8 mouse cellular contexts compared by ENCODE assay signal in the genomic region with DNA sequence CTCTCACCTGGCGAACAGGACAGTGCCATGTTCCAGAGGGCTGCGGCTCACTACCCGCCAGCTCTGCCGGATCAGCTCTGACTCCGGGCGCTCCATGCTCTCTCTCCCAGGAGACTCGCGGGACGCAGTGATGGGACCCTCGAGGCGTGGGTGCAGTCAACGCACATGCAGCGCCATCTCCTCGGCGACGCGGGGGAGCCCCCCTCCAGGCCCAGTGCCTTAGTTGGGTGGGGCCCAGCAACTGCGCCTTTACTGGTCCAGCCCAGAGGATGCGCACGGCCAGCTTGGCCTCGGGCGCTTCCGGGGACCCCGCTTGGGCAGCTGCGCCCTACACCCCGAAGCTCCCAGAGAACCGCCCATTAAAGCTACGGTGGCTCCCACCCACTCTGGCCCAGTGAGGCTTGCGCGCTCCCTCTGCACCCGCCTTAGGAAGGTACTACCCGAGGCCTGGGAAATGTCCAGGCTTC. TPM values are rescaled to one million over a fixed set of nuclear protein-coding genes. Genes with fewer than 3 reads are reported as not detected.
DNase-seq lines count a peak whose midpoint lies in the region; ATAC-seq and TF ChIP-seq lines count a peak whose summit lies in the region.

A gene (minus strand): TSS at position 375 of the 467 bp plus-strand sequence.

- TF ChIP-seq EP300 in heart, adult 2 months (IDR thresholded peaks at IDR 0.05; ENCODE audit: insufficient read depth, low read depth, low read length) = no peak

- no peaks in the 10 kb centered on the region for H3K9me3 ChIP-seq in heart, embryonic 11.5 days (replicated peaks; ENCODE audit: control insufficient read depth, low read length)
- no peaks in the 10 kb centered on the region for H3K9me3 ChIP-seq in hindbrain, embryonic 14.5 days (ENCODE audit: control insufficient read depth, low read length)
- H3K9me3 ChIP-seq in midbrain, embryonic 11.5 days (ENCODE audit: control insufficient read depth, low read length) = no peaks in the 10 kb centered on the region

- peaks cover 8% of the 10 kb centered on the region for H3K4me1 ChIP-seq in heart, embryonic 11.5 days (ENCODE audit: control insufficient read depth, insufficient read depth, low read length)
- no peaks in the 10 kb centered on the region for H3K4me1 ChIP-seq in heart, adult 2 months (ENCODE audit: control insufficient read depth, insufficient read depth, low read length)
- H3K4me1 ChIP-seq in hindbrain, embryonic 14.5 days (replicated peaks; ENCODE audit: control insufficient read depth, insufficient read depth, low read length) = peaks cover 6% of the 10 kb centered on the region; the same call in 1 of the 2 replicates
- H3K4me1 ChIP-seq in midbrain, embryonic 11.5 days (ENCODE audit: control insufficient read depth, insufficient read depth, low read length) = peaks cover 5% of the 10 kb centered on the region

- TF ChIP-seq POLR2A in heart, adult 2 months (IDR thresholded peaks at IDR 0.05; ENCODE audit: insufficient read depth, low read depth, low read length) = no peak

- H3K4me3 ChIP-seq in heart, embryonic 11.5 days (ENCODE audit: low read depth, low read length) = peak within 1 kb of the TSS; percentile 37
- H3K4me3 ChIP-seq in heart, adult 2 months = no peak within 1 kb of the TSS
- peak within 1 kb of the TSS; percentile 34 for H3K4me3 ChIP-seq in hindbrain, embryonic 14.5 days (replicated peaks; ENCODE audit: low read length)
- H3K4me3 ChIP-seq in midbrain, embryonic 11.5 days (ENCODE audit: low read depth, low read length) = peak within 1 kb of the TSS; percentile 24

- no peak within 1 kb of the TSS for H3K9ac ChIP-seq in heart, embryonic 11.5 days (ENCODE audit: low read depth, low read length)
- no peak within 1 kb of the TSS for H3K9ac ChIP-seq in heart, adult 2 months (ENCODE audit: low read depth, low read length)
- H3K9ac ChIP-seq in hindbrain, embryonic 14.5 days = peak within 1 kb of the TSS; percentile 45
- 0 out of 2 replicates have a peak within 1 kb of the TSS, but pooled peaks have one; percentile 16 for H3K9ac ChIP-seq in midbrain, embryonic 11.5 days (ENCODE audit: low read length)

- H3K27me3 ChIP-seq in heart, embryonic 11.5 days (ENCODE audit: control insufficient read depth, insufficient read depth, low read length) = peaks cover 28% of the 10 kb centered on the region
- peaks cover 5% of the 10 kb centered on the region; the same call in 1 of the 2 replicates for H3K27me3 ChIP-seq in heart, adult 2 months (ENCODE audit: control insufficient read depth, insufficient read depth, low read length)
- peaks cover 25% of the 10 kb centered on the region for H3K27me3 ChIP-seq in hindbrain, embryonic 14.5 days (ENCODE audit: control insufficient read depth, insufficient read depth, low read length)
- H3K27me3 ChIP-seq in midbrain, embryonic 11.5 days (ENCODE audit: control insufficient read depth, insufficient read depth, low read length) = peaks cover 16% of the 10 kb centered on the region

- no peaks in the 10 kb centered on the region for H3K36me3 ChIP-seq in heart, embryonic 11.5 days (ENCODE audit: control insufficient read depth, insufficient read depth, low read length)
- H3K36me3 ChIP-seq in heart, adult 2 months (ENCODE audit: control insufficient read depth, insufficient read depth, low read length) = no peaks in the 10 kb centered on the region
- H3K36me3 ChIP-seq in hindbrain, embryonic 14.5 days (replicated peaks; ENCODE audit: control insufficient read depth, insufficient read depth) = no peaks in the 10 kb centered on the region
- H3K36me3 ChIP-seq in midbrain, embryonic 11.5 days (ENCODE audit: control insufficient read depth, insufficient read depth, low read length) = no peaks in the 10 kb centered on the region

- intact Hi-C loops in heart, adult 2 months (cut with DNase I) = no loop called here

- peak within 1 kb of the TSS; percentile 72 for H3K4me2 ChIP-seq in heart, embryonic 11.5 days
- H3K4me2 ChIP-seq in hindbrain, embryonic 14.5 days (replicated peaks) = peak within 1 kb of the TSS; percentile 72
- peak within 1 kb of the TSS; percentile 43 for H3K4me2 ChIP-seq in midbrain, embryonic 11.5 days

- TF ChIP-seq CTCF in heart, adult 2 months (IDR thresholded peaks at IDR 0.05) = no peak

- 0 out of 2 replicates have a peak, but pooled peaks have one; percentile 26 for ATAC-seq in heart, embryonic 11.5 days (replicated peaks; ENCODE audit: insufficient number of reproducible peaks, low FRiP score, low TSS enrichment)
- ATAC-seq in hindbrain, embryonic 14.5 days (ENCODE audit: low FRiP score) = 0 out of 2 replicates have a peak, but pooled peaks have one; percentile 32
- peak; percentile 35; the same call in 1 of the 2 replicates for ATAC-seq in midbrain, embryonic 11.5 days (ENCODE audit: low FRiP score)
- no peak for ATAC-seq in megakaryocyte-erythroid progenitor cell, adult 5-6 weeks (replicated peaks; ENCODE audit: low FRiP score, low TSS enrichment, poor library complexity, severe bottlenecking)

- WGBS in heart, embryonic 11.5 days (ENCODE audit: insufficient replicate concordance) = 4% methylated on average over 32 of the region's 32 CpGs
- 5% methylated on average over 32 of the region's 32 CpGs for WGBS in heart, adult 2 months
- WGBS in hindbrain, embryonic 14.5 days = 4% methylated on average over 32 of the region's 32 CpGs
- WGBS in midbrain, embryonic 11.5 days = 2% methylated on average over 32 of the region's 32 CpGs

- H3K79me2 ChIP-seq in heart, adult 2 months (replicated peaks; ENCODE audit: control insufficient read depth, insufficient read depth, low read length) = no peaks in the 10 kb centered on the region

- DNase-seq in heart, adult 2 months = no peak
- peak; percentile 20 for DNase-seq in R1 (ENCODE audit: low read depth, low spot score)
- DNase-seq in hindbrain, embryonic 14.5 days (ENCODE audit: low spot score) = no peak
- peak; percentile 88 for DNase-seq in midbrain, embryonic 11.5 days (ENCODE audit: low spot score, missing footprints)
- DNase-seq in cerebellum, adult 11-12 months = no peak
- DNase-seq in layer of hippocampus, postnatal 25 days (ENCODE audit: extremely low spot score in 1 of 2, low spot score in 1 of 2) = no peak

- H3K27ac ChIP-seq in heart, embryonic 11.5 days (ENCODE audit: low read depth, low read length) = no peak within 1 kb of the TSS
- H3K27ac ChIP-seq in heart, adult 2 months = no peak within 1 kb of the TSS
- H3K27ac ChIP-seq in hindbrain, embryonic 14.5 days = no peak within 1 kb of the TSS
- H3K27ac ChIP-seq in midbrain, embryonic 11.5 days (ENCODE audit: low read depth, low read length) = no peak within 1 kb of the TSS

RNA-seq across cellular contexts. Expression of the gene that starts here (rescaled TPM):
- polyA plus RNA-seq in heart, embryonic 11.5 days (2014; fragmentation: Nextera tagmentation; extraction: Ambion mirVana) = 0.16 TPM in 1 of 2 replicates, not detected in the other
- total RNA-seq in heart, adult 2 months (2021) = not detected
- polyA plus RNA-seq in heart, adult 2 months (2012; rRNA removed) = 0.14 and 0.26 TPM in 2 replicates
- polyA plus RNA-seq in hindbrain, embryonic 14.5 days (2014; fragmentation: Nextera tagmentation; extraction: Ambion mirVana) = 3.2 and 5.0 TPM in 2 replicates
- polyA plus RNA-seq in midbrain, embryonic 11.5 days (2014; fragmentation: Nextera tagmentation; extraction: Ambion mirVana) = 0.33 and 0.36 TPM in 2 replicates
- total RNA-seq in megakaryocyte-erythroid progenitor cell, adult 5-6 weeks (2014; fragmentation: Nextera tagmentation) = not detected in 2 replicates
- not detected in 2 replicates for total RNA-seq in megakaryocyte-erythroid progenitor cell, adult 5-6 weeks (2017)
- total RNA-seq in layer of hippocampus, postnatal 25 days (2021) = 1 to 10 TPM; 2.0 to 2.2 TPM

Comparison
In these comparisons a context has a peak if more than half of its experiments do, and no peak if none do; other contexts are left out.
1. Peak in ATAC-seq, H3K4me3 ChIP-seq and H3K4me2 ChIP-seq in heart, embryonic 11.5 days; RNA of the gene not detected or under 1 TPM.
2. Peak in DNase-seq, ATAC-seq, H3K4me3 ChIP-seq, H3K9ac ChIP-seq and H3K4me2 ChIP-seq in midbrain, embryonic 11.5 days; RNA of the gene not detected or under 1 TPM.